Mouse (Mus musculus) kidney, adult 2 months (tissue): ENCODE data around the gene Man2b2.

Experiments
- CTCF ChIP-seq: fragments of 200-500 bp; conservative IDR thresholded peaks from 2 replicates; pipeline ENCODE4 v1.5.1; 2011; ENCODE audit warnings: low read depth, mild to moderate bottlenecking, control low read depth, low read length, moderate library complexity, mixed read lengths; ENCODE audit not compliant: insufficient read depth, insufficient read length
- POLR2A ChIP-seq: fragments of 200-500 bp; IDR thresholded peaks from one replicate; pipeline ENCODE4 v1.6.1; 2011; ENCODE audit warnings: low read depth, low read length, control low read depth

DNA sequence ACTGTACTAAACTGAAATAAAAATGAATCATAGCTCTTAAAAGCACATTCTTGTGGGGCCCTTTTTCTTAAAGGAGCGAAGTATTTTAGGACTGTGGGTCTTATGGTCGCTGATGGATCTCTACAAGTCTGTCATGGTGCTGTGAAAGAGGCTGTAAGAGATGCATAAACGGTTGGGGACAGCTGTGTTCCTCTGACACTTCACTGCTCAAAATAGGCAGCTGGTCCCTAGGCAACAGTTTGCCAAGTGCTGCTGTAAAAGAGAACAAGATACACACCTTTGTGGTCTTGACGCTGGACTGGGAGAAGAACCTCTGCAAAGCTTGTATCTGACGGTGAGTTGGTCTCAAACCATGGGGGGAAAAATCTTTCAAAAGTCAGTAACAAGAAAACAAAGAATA lies 27.1 kb upstream of the Man2b2 start:
- TF ChIP-seq POLR2A (no peak), CTCF (no peak)
